Mouse (Mus musculus) myocyte (in vitro differentiated cells): ENCODE results near the gene Camk2b. TPM values are rescaled to one million over a fixed set of nuclear protein-coding genes. Genes with fewer than 3 reads are reported as not detected.

Experiments
- H3K27me3 ChIP-seq: one replicate; pipeline ENCODE4 v1.6.1; 2011; ENCODE audit not compliant: control insufficient read depth, insufficient read depth, insufficient read length
- H3K36me3 ChIP-seq: one replicate; pipeline ENCODE4 v1.6.1; 2011; ENCODE audit not compliant: control insufficient read depth, insufficient read depth
- H3K4me2 ChIP-seq: one replicate; pipeline ENCODE4 v1.6.1; 2011; ENCODE audit warnings: low read depth, control low read depth
- H3K4me3 ChIP-seq: one replicate; pipeline ENCODE4 v1.5.1; 2011; ENCODE audit warnings: mild to moderate bottlenecking, control low read depth, moderate library complexity
- H3K79me2 ChIP-seq: one replicate; pipeline ENCODE4 v1.6.1; 2011; ENCODE audit not compliant: control insufficient read depth, insufficient read depth
- H3ac ChIP-seq: one replicate; pipeline ENCODE4 v1.6.1; 2011; ENCODE audit not compliant: control insufficient read depth, insufficient read length
- CEBPB ChIP-seq: IDR thresholded peaks from 2 replicates; pipeline ENCODE4 v1.6.1; 2011; ENCODE audit warnings: mild to moderate bottlenecking, moderate library complexity; ENCODE audit not compliant: poor library complexity, insufficient read depth, severe bottlenecking
- E2F4 ChIP-seq: IDR thresholded peaks from one replicate; pipeline ENCODE4 v1.6.1; 2011; ENCODE audit warnings: mild to moderate bottlenecking, control low read depth, moderate library complexity; ENCODE audit not compliant: insufficient read depth
- MAX ChIP-seq: IDR thresholded peaks from one replicate; pipeline ENCODE4 v1.6.1; 2011; ENCODE audit warnings: low read depth, mild to moderate bottlenecking, control low read depth
- MYOD1 ChIP-seq, 3 experiments: IDR thresholded peaks; one replicate each; pipeline ENCODE4 v1.6.1; 2011; ENCODE audit warnings: control low read depth in 2 of 3, low read depth in 2 of 3, mild to moderate bottlenecking in 2 of 3, moderate library complexity in 1 of 3; ENCODE audit not compliant: insufficient read length in 2 of 3, control insufficient read depth in 1 of 3
- MYOG ChIP-seq, 3 experiments: IDR thresholded peaks; one replicate each; pipeline ENCODE4 v1.6.1; 2011; ENCODE audit warnings: control low read depth in 2 of 3, low read depth in 2 of 3, mild to moderate bottlenecking in 2 of 3; ENCODE audit not compliant: insufficient read length in 2 of 3, control insufficient read depth in 1 of 3, insufficient read depth in 1 of 3
- POLR2A ChIP-seq: IDR thresholded peaks from one replicate; pipeline ENCODE4 v1.6.1; 2011; ENCODE audit warnings: low read depth, mild to moderate bottlenecking, control low read depth, moderate library complexity; ENCODE audit not compliant: insufficient read length
- POLR2AphosphoS2 ChIP-seq: IDR thresholded peaks from one replicate; pipeline ENCODE4 v1.6.1; 2011; ENCODE audit warnings: low read depth, control low read depth; ENCODE audit not compliant: insufficient read length
- REST ChIP-seq: IDR thresholded peaks from one replicate; pipeline ENCODE4 v1.6.1; 2011; ENCODE audit warnings: mild to moderate bottlenecking, control low read depth, moderate library complexity; ENCODE audit not compliant: insufficient read depth, insufficient read length
- SRF ChIP-seq: IDR thresholded peaks from one replicate; pipeline ENCODE4 v1.6.1; 2011; ENCODE audit warnings: low read depth; ENCODE audit not compliant: control insufficient read depth, insufficient read length
- TCF12 ChIP-seq: IDR thresholded peaks from one replicate; pipeline ENCODE4 v1.6.1; 2011; ENCODE audit warnings: mild to moderate bottlenecking, control low read depth; ENCODE audit not compliant: poor library complexity, insufficient read depth, severe bottlenecking
- TCF3 ChIP-seq: IDR thresholded peaks from one replicate; pipeline ENCODE4 v1.6.1; 2011; ENCODE audit warnings: low read depth, control low read depth; ENCODE audit not compliant: insufficient read length
- USF1 ChIP-seq: IDR thresholded peaks from one replicate; pipeline ENCODE4 v1.6.1; 2011; ENCODE audit warnings: low read depth, mild to moderate bottlenecking, control low read depth, moderate library complexity
- polyA plus RNA-seq: library from polyadenylated mRNA; unstranded; fragments of >200 nt; fragmentation: generic; extraction: Trizol; gene quantifications from one replicate; pipeline ENCODE4 v1.2.1, GENCODE M21; 2012; ENCODE audit warnings: missing spikeins

The Camk2b gene
- polyA plus RNA-seq, 1 experiment, result 1.5 TPM

DNA sequence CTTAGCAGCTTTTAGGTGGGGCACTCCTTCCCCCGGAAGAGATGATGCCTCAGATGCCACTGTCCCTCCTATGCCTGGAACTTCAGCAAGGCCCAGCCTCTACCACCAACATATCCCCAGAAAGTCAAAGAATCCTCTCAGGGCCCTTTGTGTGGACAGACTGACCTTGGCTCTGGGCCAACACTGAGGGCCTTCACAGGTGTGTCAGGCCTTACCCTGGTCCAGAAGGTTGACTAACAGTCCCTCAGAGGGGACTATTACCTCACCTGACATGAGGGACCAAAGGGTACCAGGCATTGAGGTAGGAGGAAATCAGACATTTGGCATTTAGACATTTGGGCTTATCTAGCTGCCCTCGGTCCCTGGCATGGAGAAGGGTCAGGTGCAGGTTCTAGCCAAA, 86.1 kb downstream of the Camk2b start:
- Histone ChIP-seq H3K79me2 (no peaks in the 10 kb centered on the region), H3K4me2 (no peak overlapping the region), H3K36me3 (no peaks in the 10 kb centered on the region), H3K27me3 (peaks cover 27% of the 10 kb centered on the region), H3ac (no peak overlapping the region), H3K4me3 (no peak overlapping the region)
- TF ChIP-seq REST (no peak), MAX (no peak), TCF12 (no peak), MYOG (IDR thresholded peaks at IDR 0.05; ENCODE audit: control insufficient read depth in 1 of 3, insufficient read depth in 1 of 3, insufficient read length in 2 of 3, low read depth in 2 of 3) (no peak), SRF (no peak), POLR2AphosphoS2 (no peak), E2F4 (no peak), MYOD1 (IDR thresholded peaks at IDR 0.05; ENCODE audit: control insufficient read depth in 1 of 3, insufficient read length in 2 of 3, low read depth in 2 of 3) (no peak), CEBPB (no peak), USF1 (no peak), POLR2A (no peak), TCF3 (no peak)

DNA sequence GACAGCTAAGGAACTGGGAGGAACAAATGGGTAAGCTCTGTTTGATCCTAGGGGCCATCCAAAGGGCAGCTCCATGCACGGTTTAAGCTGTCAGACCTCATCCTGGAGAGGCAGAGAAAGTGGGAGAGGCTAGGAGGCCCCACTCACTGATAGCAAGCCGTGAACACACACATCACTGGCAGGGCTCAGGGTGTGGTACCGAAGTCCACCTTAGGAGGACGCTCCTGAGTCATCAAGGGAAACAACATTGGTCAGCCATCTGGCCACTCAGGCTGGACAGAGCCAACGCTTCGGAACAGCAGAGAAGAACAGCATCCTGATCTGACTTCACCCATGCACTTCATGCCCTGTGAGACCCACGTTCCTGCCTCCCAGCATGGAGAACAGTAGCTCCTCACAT, 87.1 kb downstream of the Camk2b start:
- no peak overlapping the region for H3ac ChIP-seq
- H3K36me3 ChIP-seq, result no peaks in the 10 kb centered on the region
- H3K4me3 ChIP-seq, result no peak overlapping the region
- no peaks in the 10 kb centered on the region for H3K79me2 ChIP-seq
- no peak overlapping the region for H3K4me2 ChIP-seq
- TF ChIP-seq SRF (no peak), MYOG (IDR thresholded peaks at IDR 0.05; ENCODE audit: control insufficient read depth in 1 of 3, insufficient read depth in 1 of 3, insufficient read length in 2 of 3, low read depth in 2 of 3) (no peak), POLR2A (no peak), MYOD1 (IDR thresholded peaks at IDR 0.05; ENCODE audit: control insufficient read depth in 1 of 3, insufficient read length in 2 of 3, low read depth in 2 of 3) (no peak), REST (no peak), MAX (no peak), POLR2AphosphoS2 (no peak), CEBPB (no peak), E2F4 (no peak), TCF3 (no peak), USF1 (no peak), TCF12 (no peak)
- H3K27me3 ChIP-seq, result peaks cover 27% of the 10 kb centered on the region

DNA sequence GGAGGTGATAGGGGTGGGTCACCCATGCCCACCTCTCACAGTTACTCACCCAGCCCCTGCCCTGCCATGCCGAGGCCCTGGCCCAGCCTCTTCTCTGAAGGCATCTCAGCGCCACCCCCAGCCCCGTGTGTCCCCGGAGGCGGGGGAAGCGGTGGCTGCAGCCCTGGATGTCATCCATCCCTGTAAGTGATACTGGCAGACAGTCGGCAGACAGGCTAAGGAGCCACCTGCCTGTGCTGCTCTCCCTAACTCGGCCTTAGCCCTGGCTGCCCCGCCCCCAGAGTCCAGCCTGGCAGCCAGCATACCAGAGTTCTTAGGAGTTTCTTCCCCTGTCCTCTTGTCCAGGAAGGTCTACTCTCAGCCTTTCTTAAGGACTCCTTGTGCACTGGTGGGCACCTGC, 90.1 kb downstream of the Camk2b start:
- Histone ChIP-seq H3K27me3 (peaks cover 3% of the 10 kb centered on the region), H3K36me3 (no peaks in the 10 kb centered on the region), H3ac (no peak overlapping the region), H3K4me3 (no peak overlapping the region), H3K79me2 (no peaks in the 10 kb centered on the region), H3K4me2 (no peak overlapping the region)
- TF ChIP-seq CEBPB (no peak), MYOD1 (IDR thresholded peaks at IDR 0.05; ENCODE audit: control insufficient read depth in 1 of 3, insufficient read length in 2 of 3, low read depth in 2 of 3) (peak in 1 of 3 experiments; percentile 64), USF1 (no peak)

DNA sequence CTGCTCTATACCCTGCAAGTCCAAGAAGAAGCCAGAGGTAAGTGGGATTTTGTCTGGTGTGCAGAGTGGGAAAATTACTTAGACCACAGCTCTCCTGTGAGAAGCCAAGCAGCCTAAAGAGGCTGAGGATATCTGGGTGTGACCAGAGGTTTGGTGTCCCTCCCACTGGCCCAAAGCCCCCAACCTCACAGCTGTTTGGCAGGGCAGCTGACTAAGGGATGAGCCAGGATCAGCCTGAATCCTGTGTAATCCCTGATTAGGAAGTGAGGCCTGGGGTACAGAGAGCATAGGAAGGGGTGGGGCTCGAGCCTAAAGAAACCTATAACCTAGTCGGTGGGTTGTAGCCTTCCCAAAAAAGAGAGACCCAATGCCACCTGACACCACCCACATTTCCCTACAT, 91.1 kb downstream of the Camk2b start:
- H3K27me3 ChIP-seq, result no peaks in the 10 kb centered on the region
- no peaks in the 10 kb centered on the region for H3K36me3 ChIP-seq
- no peak overlapping the region for H3K4me3 ChIP-seq
- H3K4me2 ChIP-seq, result no peak overlapping the region
- H3K79me2 ChIP-seq, result no peaks in the 10 kb centered on the region
- H3ac ChIP-seq, result no peak overlapping the region
- TF ChIP-seq MYOG (IDR thresholded peaks at IDR 0.05; ENCODE audit: control insufficient read depth in 1 of 3, insufficient read depth in 1 of 3, insufficient read length in 2 of 3, low read depth in 2 of 3) (peak in 1 of 3 experiments; percentile 27), MYOD1 (IDR thresholded peaks at IDR 0.05; ENCODE audit: control insufficient read depth in 1 of 3, insufficient read length in 2 of 3, low read depth in 2 of 3) (no peak), CEBPB (no peak), E2F4 (no peak), POLR2AphosphoS2 (no peak)

DNA sequence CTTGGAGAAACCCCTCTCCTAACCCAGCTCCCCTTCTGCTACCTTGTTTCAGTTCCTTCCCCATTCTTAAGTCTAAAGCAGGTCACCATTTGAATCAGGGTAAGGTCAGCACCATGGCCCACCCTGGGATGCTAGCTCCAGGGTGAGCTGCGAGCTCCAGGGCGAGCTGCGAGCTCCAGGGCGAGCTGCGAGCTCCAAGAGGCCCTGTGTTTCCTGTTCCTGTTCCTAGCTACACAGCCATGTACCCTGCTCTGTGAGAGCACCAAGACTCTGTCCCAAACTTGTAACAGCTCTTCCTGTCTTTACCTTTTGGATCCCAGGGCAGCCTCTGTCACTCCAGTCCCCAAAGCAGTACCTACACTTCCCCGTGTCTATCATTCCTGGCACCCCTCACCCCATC, 92.1 kb downstream of the Camk2b start:
- Histone ChIP-seq H3K4me2 (no peak overlapping the region), H3ac (no peak overlapping the region), H3K79me2 (no peaks in the 10 kb centered on the region), H3K4me3 (no peak overlapping the region), H3K36me3 (no peaks in the 10 kb centered on the region), H3K27me3 (no peaks in the 10 kb centered on the region)
- no peak for TF ChIP-seq MAX
- TF ChIP-seq CEBPB, result no peak
- TF ChIP-seq MYOD1 (IDR thresholded peaks at IDR 0.05; ENCODE audit: control insufficient read depth in 1 of 3, insufficient read length in 2 of 3, low read depth in 2 of 3), result no peak

DNA sequence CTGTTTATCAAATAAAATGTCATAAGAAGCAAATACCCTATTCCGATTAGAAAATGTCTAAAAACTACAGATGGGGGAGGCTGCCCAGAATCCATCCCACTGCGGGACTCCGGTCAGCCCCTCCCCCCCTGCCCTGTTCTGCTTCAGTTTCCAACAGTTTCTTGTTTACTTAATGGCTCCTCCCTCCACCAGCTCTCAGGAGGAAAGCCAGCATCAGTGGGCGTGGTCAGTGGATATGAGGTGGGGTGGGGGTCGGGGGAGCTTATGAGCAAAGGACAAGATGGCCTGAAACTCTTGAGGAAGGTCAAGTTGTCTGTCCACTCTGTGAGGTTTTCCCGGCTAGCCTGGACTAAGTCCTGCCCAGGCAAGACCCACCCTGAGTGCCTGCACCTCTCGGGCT, 93.0 kb downstream of the Camk2b start:
- H3K36me3 ChIP-seq, result no peaks in the 10 kb centered on the region
- no peaks in the 10 kb centered on the region for H3K27me3 ChIP-seq
- TF ChIP-seq POLR2AphosphoS2, result no peak
- TF ChIP-seq MAX, result no peak
- no peak for TF ChIP-seq TCF3
- TF ChIP-seq SRF, result no peak
- TF ChIP-seq USF1, result no peak
- TF ChIP-seq TCF12, result no peak
- no peak for TF ChIP-seq MYOG (IDR thresholded peaks at IDR 0.05; ENCODE audit: control insufficient read depth in 1 of 3, insufficient read depth in 1 of 3, insufficient read length in 2 of 3, low read depth in 2 of 3)
- no peak for TF ChIP-seq CEBPB
- H3ac ChIP-seq, result no peak overlapping the region
- H3K4me3 ChIP-seq, result no peak overlapping the region
- H3K79me2 ChIP-seq, result no peaks in the 10 kb centered on the region
- no peak overlapping the region for H3K4me2 ChIP-seq
